Mouse (Mus musculus): ENCODE measurements around the gene Slc25a48. TPM values are rescaled to one million over a fixed set of nuclear protein-coding genes. Genes with fewer than 3 reads are reported as not detected.

The Slc25a48 gene
- 1 to 10 TPM; 2.1 to 2.9 TPM for total RNA-seq (2021)
- polyA plus RNA-seq (2012; rRNA removed) = 0.91 TPM in 2 replicates
- long read RNA-seq, partial matches to known transcripts = 0 of 1 reads
- long read RNA-seq, other reads (novel, unspliced or antisense) = 1 of 1 reads

DNA sequence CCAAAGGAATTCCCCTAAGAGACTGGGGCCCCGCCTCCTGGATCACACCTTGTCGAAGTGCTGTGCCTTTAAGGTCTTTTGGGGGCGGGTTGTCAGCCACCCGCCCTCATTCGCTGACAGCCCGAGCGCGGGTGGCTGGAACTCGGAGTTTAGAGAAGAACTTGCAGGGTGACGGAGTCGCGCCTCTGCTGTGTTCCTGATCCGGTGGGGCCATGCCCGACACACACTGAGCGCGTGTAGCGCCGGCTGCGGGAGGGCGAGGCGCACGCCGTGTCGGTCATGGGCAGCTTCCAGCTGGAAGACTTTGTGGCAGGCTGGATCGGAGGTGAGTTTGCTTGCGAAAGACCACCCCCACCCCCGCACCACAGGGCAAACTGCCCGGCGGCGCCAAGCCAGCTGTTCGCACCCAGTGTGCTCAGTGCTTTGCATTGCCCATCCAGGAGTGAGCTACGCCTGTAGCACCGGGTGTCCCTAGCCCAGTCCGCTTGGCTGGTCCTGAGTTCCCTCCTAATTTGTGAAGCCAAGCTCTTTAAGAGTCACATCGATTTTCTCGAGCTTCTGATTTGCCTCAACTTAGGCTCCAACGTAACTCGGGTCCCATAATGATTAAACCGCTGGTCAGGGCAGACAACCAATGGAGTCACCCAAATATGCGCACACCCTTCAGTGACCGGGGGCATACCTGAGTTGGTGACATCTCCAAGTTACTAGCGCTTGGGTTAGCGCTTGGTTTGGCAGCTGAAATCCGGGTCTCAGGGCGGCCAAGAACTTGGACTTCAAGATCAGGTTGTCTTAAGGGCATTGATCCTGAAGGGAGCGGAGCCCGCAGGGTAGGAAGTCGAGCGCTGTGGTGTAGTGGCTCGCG is at the start of gene Slc25a48:
Gene Slc25a48, plus strand, starts transcription at position 145 of the 865 bp plus-strand sequence.
- DNase-seq = peak; percentile 73

DNA sequence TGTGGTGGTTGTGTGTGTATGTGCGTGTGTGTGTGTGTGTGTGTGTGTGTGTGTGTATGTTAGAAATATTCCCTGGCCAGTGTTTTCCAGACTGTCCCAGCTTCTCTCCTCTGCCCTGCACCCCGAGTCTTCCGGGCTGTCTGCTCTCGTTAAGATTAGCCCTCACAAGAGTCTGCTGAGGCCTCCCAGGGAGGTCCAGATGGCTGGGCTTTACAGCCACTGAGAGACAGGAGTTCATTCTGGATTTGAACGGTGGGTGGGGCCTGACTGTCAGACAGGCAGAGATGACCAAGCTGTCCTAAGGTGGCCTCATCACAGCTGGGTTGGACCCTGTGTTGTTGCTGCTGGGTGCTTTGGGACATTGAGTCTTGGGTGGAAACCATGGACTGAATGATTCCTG is 40.6 kb upstream of the Slc25a48 start:
- no peak for DNase-seq

DNA sequence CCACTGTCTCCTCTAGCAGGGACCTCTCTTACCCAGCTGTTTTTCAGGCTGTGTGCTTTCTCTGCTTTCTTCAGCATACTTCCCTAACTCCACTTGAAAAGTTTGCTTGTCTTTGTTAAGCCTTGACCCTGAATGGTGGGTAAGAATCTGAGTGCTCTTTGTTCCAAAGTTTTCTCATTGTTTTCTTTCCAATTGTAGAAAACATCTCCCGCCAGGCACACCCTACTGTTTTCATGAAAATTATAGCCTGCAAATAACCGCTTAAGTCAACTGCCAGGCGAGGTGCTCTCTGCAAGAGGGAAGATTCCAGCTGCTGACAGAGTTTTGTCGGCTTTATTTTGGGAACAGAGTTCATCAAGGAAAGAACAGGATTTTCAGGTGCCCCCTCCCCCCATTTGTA is 37.0 kb upstream of the Slc25a48 start:
- no peak for DNase-seq

DNA sequence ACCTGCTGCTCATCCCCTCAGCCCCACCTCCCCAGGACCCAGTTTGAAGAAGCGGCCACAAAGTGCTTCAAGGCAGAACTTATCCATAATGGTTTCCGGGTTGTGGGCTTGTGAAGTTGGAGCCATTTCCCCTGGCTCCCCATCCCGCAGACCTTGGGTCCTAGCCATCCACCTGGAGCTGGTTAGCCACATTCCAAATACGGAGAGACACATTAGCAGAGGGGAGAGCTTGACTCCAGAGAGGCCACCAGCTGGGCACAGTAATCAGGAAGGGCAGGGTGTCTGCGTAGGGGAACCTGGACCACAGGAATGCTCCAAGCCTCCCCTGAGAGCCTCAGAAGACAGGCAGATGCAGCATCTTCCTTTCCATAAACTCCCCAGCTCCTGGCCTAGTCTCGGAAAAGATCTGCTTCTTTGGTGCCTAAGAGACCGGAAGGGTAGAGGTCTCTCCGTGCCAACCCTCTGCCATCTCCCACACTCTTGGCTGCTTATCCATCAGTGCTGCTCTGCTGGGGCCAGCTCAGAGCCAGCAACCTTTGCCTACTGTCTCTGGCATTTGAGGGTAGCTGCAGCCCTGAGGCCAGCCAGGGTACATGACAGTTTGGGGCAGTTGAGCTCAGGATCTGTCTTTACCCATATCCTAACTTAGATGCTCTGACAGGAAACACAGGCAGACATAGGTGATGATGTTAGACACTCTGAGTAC is 34.6 kb upstream of the Slc25a48 start:
- DNase-seq = no peak

DNA sequence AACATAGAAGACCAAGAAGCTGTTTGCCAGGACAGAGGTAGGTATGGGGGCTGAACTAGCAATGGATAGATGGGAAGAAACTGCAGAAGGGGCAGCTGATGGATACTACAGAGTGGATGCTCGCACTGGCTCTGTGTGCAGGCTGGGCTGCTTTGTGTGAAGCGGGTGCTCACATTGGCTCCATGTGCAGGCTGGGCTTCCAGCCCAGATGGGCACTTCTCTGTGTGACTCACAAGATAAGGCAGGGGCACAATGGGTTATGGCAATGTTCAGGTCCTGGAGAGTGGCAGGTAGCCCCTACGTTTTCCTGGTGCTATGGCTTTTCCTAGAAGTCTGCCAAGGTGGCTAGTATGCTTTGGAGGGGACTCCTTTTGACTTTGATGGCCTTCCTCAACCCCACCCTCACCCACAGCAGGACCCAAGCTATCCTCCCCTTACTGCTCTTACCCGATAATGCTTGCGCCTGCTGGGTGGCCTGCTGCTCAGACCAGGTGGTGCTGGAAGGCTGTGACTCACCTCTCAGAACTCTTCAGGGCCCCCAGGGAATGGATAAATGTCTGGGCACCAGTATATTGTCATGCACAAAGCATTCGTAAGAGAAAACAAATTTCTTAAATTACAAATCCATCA is 33.5 kb upstream of the Slc25a48 start:
- DNase-seq = no peak

DNA sequence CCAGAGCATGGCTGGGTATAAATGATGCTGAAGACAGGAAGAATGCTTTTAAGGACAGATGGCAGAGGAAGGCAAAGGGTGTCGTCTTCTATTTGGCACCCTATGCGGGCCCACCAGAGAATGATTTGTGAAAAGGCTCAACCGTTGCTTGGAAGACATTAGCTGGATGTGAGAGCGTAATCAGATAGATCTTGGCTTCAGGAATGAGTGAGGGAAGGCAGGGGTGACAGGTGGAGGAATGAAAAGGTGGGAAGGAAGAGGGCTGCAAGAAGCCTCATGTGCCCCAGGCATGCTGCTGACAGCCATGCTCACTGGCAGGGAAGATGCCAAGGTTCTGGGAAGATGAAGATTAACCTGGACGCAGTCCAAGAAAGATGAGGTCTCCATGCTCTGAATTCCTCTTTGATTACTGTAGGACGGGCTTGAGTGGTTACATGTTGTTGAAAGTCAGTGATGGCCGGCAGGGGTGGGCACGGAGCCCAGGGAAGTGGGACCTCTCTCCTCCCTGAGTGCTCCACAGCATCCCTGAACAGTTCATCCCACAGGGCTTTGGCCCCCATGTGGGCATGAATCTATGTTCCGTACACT is 25.8 kb upstream of the Slc25a48 start:
- no peak for DNase-seq

DNA sequence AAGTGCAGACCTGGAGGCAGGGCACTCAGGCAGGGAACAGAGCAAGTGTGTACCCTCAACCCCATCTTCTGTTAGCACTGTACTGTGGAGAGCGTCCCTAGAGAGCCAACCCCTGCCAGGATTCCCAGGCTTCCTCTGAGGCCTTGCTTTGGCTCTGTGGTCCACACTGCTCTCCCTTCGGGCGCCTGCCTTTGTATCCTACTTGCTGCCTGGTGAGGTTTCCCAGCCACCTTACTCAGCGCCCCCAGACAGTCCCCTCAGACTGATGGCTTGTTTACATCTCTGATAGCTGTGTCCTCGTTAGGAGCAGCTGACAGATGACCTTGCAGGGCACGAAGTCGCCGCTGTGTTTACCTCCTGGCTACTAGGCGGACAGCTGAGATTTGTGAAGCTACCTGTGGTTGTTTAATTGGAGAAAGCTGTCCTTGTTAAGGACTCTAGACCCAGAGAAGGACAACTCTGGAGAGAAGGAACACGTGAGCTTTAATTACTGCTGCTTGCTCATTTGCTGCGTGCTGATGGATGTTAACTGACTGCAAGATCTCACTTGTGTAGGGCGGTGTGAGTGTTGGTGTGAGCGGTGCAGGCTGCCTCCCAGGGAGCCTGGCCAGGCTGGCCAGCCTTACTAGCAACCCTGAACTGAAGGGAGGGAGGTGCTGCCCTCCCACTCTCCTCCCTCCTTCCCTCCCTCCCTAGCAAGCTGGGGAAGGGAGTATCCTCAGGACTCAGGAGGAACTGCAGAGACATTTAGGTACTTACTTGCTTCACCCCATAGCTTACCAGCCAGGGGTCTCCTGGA is 19.3 kb upstream of the Slc25a48 start:
- DNase-seq = no peak

DNA sequence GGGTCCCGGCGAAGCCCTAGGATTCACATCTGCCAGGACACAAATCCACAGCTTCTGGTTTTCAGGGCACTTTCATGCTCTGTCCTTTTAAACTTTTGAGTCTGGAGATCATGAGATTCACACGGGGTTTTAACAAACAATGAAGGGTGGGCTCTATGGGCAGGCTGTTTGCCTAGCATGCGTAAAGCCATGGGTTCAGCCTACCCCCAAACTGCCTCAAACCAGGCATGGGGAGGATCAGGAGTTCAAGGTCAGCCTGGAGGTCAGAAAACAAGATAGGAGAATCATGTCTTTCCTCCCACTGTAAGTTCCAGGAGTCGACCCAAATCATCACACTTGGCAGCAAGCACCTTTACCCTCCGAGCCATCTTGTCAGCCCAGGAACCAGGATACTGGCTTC is 18.6 kb upstream of the Slc25a48 start:
- no peak for DNase-seq

DNA sequence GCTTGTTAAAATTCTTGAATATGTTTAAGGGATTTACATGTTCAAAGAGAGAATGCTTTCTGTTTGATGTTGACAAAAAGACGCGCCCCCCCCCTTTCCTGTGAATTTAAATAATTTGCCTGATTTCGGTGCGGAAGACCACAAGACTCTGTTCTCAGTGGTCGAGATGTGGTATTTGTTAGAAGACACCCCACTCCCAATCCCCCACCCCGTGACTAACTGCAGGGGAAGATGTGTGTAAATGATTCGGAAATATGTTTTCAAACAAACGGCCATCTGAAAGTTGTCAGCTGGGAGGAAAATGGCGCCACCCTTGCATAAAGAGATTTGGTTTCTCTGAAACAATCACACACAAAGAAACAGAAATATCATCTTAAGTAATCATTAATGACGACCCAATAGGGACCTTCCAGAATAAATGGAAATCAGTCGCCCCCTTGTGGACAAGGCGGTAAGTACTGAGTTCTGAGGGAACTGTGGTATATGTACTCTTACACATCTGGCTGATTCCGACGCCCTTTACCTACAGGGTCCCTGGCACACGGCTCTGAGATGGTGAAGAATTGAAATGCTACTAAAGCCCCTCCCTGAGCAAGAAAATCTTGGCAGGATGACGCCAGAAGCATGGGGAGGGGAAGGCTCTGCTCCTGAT is 16.0 kb upstream of the Slc25a48 start:
- peak; percentile 51 for DNase-seq

DNA sequence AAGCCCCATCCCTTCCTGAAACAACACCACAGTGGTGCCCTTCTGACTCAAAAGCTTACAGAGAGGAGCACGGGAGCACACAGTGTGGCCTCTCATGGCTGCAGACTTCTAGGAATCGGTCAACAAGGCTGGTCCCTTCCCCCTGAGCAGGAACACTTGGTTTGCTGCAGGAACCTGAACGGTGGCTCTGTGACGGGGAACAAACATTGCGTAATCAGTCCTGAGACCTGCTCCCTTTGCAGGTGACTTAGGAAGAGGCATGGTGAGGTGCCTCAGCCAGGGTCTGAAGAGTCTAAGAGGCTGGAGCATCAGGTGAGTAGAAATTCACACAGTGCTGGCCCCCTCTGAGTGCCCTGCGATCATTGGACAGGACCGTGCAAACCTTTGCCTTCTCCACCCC is 12.2 kb upstream of the Slc25a48 start:
- DNase-seq = no peak

DNA sequence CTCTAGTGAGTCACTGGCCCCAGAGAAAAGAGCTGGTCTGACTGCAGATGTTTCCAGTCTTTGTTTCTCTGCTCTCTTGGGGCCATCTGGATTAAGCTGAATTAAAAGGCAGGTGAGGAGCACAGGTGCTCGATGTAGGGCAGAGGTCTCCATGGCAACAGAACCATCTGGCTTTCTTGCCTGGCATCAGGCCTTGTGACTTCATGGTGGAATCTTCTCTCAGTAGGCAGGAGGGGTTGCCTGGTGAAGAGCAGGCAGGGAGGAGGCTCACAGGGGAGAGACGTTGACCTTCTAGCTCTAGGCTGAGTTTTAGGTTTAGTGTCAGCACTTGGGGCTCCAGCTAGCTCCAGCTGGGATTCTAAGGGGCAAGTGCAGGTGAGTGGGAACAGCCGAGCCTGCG is 11.8 kb upstream of the Slc25a48 start, which contains the start of gene Gm3045:
Gene Gm3045, plus strand, starts transcription at position 230 of the 400 bp plus-strand sequence.
- DNase-seq = no peak

DNA sequence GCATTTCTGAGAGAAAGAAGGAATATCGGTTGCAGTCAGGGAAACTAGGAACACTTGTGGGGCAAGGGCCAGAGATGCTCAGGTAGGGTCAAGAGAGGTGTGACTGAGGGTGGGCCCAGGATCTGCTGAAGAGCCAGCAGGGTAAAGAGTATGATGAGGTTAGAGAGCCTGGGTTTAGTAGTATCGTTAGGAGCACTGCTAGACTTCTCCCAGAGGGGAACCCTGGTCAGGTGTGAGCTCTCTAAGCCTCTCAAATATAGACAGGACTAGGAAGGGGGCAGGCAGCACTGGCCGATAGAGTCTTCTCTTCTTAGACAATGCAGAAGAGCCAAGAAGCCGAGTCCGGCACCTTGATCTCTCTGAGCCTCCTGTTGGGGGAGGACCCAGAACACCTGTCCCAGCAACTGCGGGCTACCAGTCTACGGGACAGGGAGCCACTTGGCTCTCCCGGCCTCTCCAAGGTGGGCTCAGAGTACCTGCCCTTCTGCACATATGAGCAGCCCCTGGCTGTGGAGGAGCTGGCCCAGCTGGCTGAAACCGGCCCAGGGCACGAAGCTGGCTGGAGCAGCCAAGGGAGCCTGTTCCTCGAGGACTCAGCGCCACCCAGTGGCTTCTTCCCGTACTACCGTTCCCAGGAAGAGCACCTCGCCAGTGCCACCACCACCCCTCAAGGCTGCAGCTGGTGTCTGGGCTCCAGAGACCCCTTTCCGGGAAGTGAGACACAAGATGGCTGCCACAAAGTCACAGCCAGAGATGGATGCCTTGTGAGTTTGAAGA is 9.2 kb upstream of the Slc25a48 start:
- peak; percentile 62 for DNase-seq

DNA sequence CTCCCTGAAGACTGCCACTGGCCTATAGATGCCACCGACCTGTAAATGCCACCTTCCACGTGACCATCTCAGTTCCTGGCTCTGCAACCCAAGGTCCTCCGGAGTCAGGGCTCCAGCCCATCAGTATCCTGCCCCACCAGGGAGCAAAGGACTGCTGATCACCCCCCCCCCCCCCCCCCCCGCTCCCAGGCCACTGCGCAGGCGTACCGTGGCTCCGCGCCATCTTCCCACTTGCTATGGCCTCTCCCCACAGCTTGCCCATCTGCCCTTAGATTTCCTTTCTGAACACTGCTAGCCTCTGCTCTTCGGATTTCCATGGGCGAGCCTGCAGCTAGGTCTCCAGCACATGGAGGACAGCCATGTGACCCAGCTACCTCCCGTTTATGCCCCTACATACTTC is 5.7 kb upstream of the Slc25a48 start:
- DNase-seq = no peak

DNA sequence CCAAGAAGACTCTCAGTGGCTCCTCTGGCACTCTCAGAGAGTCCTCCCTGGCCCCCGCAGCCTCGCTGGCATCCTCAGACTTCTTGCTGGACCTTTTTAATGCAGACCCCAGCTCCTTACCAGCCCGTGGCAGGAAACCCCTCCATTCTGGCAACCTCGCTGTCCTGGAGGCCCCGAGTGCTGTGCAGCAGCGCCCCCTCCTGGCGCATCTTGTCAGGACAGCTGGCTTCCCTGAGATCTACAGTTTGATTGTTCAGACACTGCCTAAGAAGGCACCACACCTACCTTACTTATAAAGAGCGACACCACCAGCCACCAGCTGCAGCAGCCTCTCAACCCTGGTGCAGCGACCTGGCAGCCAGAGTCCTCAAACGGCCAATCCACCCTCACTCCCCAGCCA is 4.7 kb upstream of the Slc25a48 start:
- DNase-seq = peak; percentile 33

DNA sequence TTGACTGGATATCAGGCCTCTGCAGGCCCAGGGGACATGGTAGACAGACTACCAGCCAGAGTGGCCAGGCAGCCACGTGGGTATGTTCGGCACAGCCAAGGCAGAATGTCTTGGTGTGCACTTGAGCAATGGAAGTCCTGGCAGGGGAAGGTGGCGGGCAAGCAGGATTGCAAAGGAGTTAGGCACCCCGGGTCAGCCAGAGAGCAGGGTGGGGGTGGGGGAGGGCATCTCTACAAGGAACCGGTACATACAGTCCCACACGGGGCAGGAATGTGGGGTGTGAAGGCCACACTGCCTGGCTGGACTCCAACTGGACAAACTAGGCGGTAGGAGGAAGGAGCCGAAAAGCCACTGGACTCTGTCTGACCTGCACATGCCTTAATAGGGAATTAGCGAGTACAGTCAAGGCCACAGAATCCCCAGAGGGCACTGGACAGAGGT is 3.8 kb upstream of the Slc25a48 start:
- peak; percentile 59 for DNase-seq

DNA sequence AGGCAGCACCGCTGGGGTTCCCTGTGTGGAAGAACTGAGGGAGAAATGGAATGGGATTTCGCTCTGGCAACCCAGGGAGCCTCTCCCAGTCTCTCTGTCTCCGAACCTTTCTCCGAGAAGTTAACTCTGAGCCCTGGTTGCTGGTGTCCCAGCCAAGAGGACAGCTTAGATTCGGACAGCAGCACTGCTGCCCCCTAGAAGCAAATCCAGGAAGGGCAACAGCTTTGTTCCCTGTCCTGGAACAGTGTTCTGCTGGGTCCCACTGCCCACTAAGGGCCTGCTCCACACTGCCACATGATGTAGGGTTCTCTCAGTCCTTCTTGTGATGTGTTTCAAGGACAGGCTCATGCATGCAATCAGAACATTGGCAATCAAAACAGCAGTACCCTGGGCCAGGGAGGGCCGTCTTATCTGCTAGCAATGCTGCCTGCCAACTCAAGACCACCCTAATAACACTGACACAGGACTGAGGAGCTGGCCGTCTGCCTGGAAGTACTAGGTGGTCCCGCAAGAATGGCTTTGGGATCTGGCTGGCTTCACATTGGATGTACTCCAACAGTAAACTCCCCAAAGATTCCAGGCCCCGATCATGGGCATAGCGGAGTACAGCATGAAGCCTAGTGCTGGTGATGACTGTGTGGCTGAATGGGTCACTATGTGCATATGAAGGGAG is 2.4 kb upstream of the Slc25a48 start:
- no peak for DNase-seq

DNA sequence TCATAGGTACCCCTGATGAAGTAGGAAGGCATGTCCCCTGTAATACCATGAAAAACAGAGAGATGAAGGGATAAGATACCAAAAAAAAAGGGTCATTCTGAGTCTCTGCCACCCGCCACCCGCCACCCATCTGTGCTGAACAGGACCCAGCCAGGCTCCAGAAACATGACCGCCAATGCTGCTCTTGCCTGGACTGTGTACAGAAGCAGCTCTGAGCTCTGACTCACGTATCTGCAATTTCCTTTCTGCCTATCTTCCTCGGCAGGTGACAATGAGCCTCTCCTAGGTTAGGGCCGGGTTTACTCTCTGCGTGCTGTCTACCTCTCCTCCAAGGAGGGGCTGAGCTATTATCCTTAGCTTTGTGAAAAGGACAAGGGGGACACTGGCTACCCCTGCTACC is 5.3 kb downstream of the Slc25a48 start:
- DNase-seq = no peak

DNA sequence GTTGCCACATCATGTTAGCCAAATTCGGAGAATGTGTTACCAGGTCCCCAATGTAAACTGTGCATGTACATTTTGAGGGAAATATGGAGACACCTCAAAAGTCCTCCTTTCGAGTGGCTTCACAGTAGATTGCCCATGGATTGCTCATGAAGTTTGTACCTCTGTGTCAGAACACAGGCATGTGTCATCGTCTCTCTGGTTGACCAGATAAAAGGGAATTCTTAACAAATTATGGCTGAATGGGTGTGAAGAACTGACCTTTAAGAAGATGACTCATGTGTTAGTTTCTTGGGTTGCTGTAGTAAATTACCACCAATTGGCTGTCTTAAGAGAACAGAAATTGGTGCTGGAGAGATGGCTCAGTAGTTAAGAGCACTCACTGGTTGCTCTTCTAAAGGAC is 6.0 kb downstream of the Slc25a48 start:
- DNase-seq = no peak

DNA sequence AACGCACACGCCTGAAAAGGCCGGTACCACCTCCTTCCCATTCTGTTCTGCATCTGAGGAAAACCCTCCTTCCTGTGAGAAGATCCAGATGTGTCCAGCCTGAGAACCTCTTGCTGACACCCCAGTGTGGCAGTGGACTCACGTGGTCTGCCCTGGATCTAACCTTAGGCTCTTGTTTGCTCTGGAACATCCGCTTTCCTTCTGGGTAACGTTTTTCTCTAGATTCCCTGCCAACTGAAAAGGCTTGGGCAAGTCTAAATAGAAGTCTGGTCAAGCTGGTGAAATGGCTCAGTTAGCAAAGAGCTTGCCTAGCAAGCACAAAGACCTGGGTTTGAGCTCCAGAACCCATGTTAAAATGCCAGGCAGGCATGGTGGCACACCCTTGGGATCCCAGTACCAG is 6.8 kb downstream of the Slc25a48 start:
- DNase-seq = no peak
